Mouse (Mus musculus) hindbrain, postnatal 0 days (tissue): ENCODE results near the gene Palm2. TPM values are rescaled to one million over a fixed set of nuclear protein-coding genes. Genes with fewer than 3 reads are reported as not detected.

Experiments
- ATAC-seq: fragments of 200-750 bp; cut with Nextera tagmentation; 2 replicates; pipeline ENCODE4 v1.8.0; 2017; ENCODE audit warnings: mild to moderate bottlenecking, moderate TSS enrichment, moderate library complexity
- DNase-seq: peaks from one replicate; pipeline ENCODE4 v3.0.0-alpha.2; 2015; ENCODE audit warnings: low spot score
- H3K27ac ChIP-seq: fragments of 300-500 bp; sonication (generic); 2 replicates; pipeline ENCODE4 v1.5.1; 2014; ENCODE audit warnings: mild to moderate bottlenecking
- H3K27me3 ChIP-seq: fragments of 300-500 bp; sonication (generic); 2 replicates; pipeline ENCODE4 v1.6.1; 2014; ENCODE audit warnings: low read length, mixed read lengths; ENCODE audit not compliant: insufficient read depth
- H3K36me3 ChIP-seq: fragments of 300-500 bp; sonication (generic); 2 replicates; pipeline ENCODE4 v1.6.1; 2014; ENCODE audit warnings: low read length, mixed read lengths; ENCODE audit not compliant: insufficient read depth
- H3K4me1 ChIP-seq: fragments of 300-500 bp; sonication (generic); 2 replicates; pipeline ENCODE4 v1.6.1; 2014; ENCODE audit warnings: antibody characterized with exemption, low read length, mixed read lengths; ENCODE audit not compliant: insufficient read depth
- H3K4me2 ChIP-seq: fragments of 300-500 bp; sonication (generic); 2 replicates; pipeline ENCODE4 v1.6.1; 2014; ENCODE audit warnings: low read depth, mild to moderate bottlenecking, low read length, moderate library complexity, mixed read lengths
- H3K4me3 ChIP-seq: fragments of 300-500 bp; sonication (generic); 2 replicates; pipeline ENCODE4 v1.5.1; 2014; ENCODE audit warnings: low read length
- H3K9ac ChIP-seq: fragments of 300-500 bp; sonication (generic); replicated peaks from 2 replicates; pipeline ENCODE4 v1.6.1; 2014; ENCODE audit warnings: mild to moderate bottlenecking, low read length, moderate library complexity, mixed read lengths
- H3K9me3 ChIP-seq: fragments of 300-500 bp; sonication (generic); 2 replicates; pipeline ENCODE4 v1.6.1; 2016; ENCODE audit warnings: low read length, mixed read lengths
- CTCF ChIP-seq: IDR thresholded peaks from 2 replicates; pipeline ENCODE4 v1.5.1; 2016; ENCODE audit warnings: antibody characterized with exemption, control low read depth, low read depth
- WGBS: fragments of 180-500 bp; shearing (Covaris S2); extraction: QIAGEN DNeasy Blood & Tissue Kit; methylation state at CpG from one replicate; pipeline ENCODE4 v1.1.7; 2014; 5-methylcytosine and 5-hydroxymethylcytosine counted together
- polyA plus RNA-seq: library from polyadenylated mRNA; unstranded; fragments of >200 nt; fragmentation: Nextera tagmentation; extraction: Ambion mirVana; gene quantifications from 2 replicates; pipeline ENCODE4 v1.2.1, GENCODE M21; 2015
- total RNA-seq: library from RNA; depleted of rRNA; stranded (reverse); fragments of >200 nt; gene quantifications from 2 replicates; pipeline ENCODE4 v1.2.3, GENCODE M21; 2014

Gene Palm2
- total and polyA plus RNA-seq, 2 experiments from 2014 or later = 15.4 to 19.9 TPM

DNA sequence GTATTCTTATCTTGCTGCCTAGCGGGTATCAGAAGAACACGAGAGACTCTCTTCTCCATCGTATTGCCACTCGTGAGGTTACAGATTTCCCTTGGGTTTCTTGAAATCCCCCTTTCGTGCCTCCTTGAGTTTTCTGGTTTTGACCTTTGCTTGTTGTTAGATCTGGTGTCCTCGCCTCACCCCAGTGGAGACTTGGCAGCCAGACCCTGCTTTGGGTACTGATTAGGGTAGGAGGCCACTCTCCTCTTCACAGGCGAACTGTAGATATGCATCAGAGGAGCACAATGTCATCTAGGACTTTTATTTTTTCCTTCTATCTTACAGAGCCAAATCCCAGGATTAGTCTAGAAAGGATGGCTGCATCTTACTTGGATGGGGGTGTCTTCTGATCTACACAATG lies 10.0 kb upstream of the Palm2 start:
- H3K27me3 ChIP-seq = no peaks in the 10 kb centered on the region
- H3K4me2 ChIP-seq = no peak overlapping the region
- TF ChIP-seq CTCF = no peak
- no peak overlapping the region for H3K4me3 ChIP-seq
- H3K9me3 ChIP-seq = no peaks in the 10 kb centered on the region
- no peak for DNase-seq
- H3K36me3 ChIP-seq = no peaks in the 10 kb centered on the region
- WGBS = 89% methylated on average over 7 of the region's 7 CpGs
- no peaks in the 10 kb centered on the region for H3K4me1 ChIP-seq
- H3K9ac ChIP-seq = no peak overlapping the region
- ATAC-seq = no peak
- H3K27ac ChIP-seq = no peak overlapping the region

DNA sequence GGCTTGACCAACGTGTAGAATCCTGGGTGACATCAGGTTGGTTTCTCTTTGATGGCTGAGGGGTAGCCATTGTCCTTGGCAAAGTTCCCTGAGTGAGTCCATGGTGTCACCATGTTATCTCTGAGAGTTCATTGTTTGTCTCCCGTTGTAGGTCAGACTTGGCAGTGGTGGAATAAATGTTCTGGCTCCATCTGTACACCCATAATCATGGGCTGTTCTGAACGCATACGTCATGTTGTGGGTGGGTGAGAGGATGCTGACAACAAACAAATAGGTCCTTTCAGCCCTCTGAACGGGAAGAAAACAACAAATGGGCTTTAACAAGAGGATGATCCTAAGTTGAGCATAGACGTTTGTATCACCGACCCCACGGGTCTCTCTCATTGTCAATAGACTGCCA lies 5.7 kb upstream of the Palm2 start:
- H3K4me1 ChIP-seq = no peaks in the 10 kb centered on the region
- no peak overlapping the region for H3K4me2 ChIP-seq
- H3K4me3 ChIP-seq = no peak overlapping the region
- no peaks in the 10 kb centered on the region for H3K9me3 ChIP-seq
- H3K27me3 ChIP-seq = no peaks in the 10 kb centered on the region
- TF ChIP-seq CTCF = no peak
- H3K36me3 ChIP-seq = no peaks in the 10 kb centered on the region
- H3K27ac ChIP-seq = no peak overlapping the region
- WGBS = 66% methylated on average over 8 of the region's 8 CpGs
- ATAC-seq = no peak
- DNase-seq = no peak
- no peak overlapping the region for H3K9ac ChIP-seq

DNA sequence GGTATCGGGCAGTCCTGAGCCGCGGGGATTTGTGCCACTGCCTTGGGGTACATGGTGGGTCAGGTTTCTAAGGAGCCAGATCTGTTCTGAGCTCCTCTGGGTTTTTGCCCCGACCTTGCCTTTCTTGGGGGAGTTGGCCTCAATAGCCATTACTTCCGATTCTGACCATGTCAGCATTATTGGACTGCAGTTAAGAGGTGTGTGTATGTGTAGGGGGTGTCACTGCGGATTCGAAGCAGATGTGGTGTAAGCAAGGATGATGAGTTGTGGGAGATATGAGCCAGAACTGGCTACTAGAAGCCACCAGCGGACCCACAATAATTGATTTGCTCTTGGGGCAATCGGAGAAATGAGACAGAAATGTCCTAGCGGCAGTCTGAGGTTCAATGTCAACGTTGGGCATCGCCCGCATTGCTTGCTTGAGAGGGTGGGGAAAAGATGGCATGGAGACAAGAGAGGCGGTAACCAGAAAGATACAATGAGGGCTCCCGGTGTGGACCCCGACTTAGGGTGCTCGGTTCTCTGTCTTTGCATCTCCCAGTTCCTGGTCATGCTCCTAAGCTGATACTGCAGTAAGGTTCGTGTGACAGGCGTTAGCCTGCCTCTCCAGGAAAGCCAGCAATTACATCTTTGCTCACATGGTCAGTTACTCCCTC lies 786 bp downstream of the Palm2 start:
- Histone ChIP-seq H3K9ac (peak overlapping the region; percentile 79), H3K27me3 (no peaks in the 10 kb centered on the region), H3K36me3 (no peaks in the 10 kb centered on the region), H3K9me3 (no peaks in the 10 kb centered on the region), H3K27ac (peak overlapping the region; percentile 91), H3K4me2 (peak overlapping the region; percentile 95), H3K4me3 (peak overlapping the region; percentile 69), H3K4me1 (0 out of 2 replicates have a peak, but pooled peaks cover 5% of the 10 kb centered on the region)
- DNase-seq (peak; percentile 54), ATAC-seq (peak; percentile 30; the same call in 1 of the 2 replicates)
- 10% methylated on average over 19 of the region's 19 CpGs for WGBS
- TF ChIP-seq CTCF = peak; percentile 26

DNA sequence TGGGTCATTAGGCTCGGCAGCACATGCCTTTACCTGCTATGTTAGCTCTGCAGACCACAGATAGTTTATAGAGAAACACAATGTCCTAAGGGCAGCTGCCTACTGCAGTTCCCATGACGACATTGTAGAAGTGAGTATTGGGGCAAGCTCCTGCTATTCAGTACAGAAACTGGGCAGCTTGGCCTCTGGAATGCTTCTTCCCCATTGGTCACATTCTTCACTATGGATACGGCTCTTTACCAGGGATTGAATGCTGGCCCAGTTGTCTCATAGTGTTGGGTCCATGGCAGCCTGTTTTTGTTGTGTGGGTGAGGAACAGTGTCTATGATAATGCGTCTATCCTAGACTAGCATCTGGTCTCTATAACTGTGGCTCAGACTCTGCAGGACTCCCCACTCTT lies 2.2 kb downstream of the Palm2 start:
- Histone ChIP-seq H3K4me1 (0 out of 2 replicates have a peak, but pooled peaks cover 5% of the 10 kb centered on the region), H3K4me2 (peak overlapping the region; percentile 95), H3K27me3 (no peaks in the 10 kb centered on the region), H3K9ac (no peak overlapping the region), H3K27ac (no peak overlapping the region), H3K9me3 (no peaks in the 10 kb centered on the region), H3K36me3 (no peaks in the 10 kb centered on the region), H3K4me3 (0 out of 2 replicates have a peak overlapping the region, but pooled peaks have one; percentile 11)
- 23% methylated on average over 4 of the region's 4 CpGs for WGBS
- no peak for TF ChIP-seq CTCF
- ATAC-seq (peak; percentile 48), DNase-seq (peak; percentile 60)

DNA sequence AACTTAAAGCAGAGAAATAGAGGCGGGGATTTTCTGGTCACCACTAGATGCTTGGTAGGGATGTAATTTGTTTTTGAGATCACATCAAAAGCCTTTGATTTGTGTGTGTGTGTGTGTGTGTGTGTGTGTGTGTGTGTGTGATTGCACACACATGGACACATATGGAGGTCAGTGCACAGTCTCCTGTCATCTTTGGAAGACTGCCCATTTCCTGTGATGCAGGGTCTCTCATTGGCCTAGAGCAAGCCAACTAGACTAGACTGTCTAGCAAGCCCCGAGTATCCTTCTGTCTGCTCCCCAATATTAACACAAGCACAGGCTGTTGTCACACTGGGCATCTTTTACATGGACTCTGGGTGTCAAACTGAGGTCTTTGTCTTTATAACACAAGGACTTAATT lies 12.0 kb downstream of the Palm2 start:
- H3K27ac ChIP-seq = no peak overlapping the region
- H3K4me3 ChIP-seq = no peak overlapping the region
- H3K4me1 ChIP-seq = peaks cover 4% of the 10 kb centered on the region; the same call in 1 of the 2 replicates
- no peaks in the 10 kb centered on the region for H3K9me3 ChIP-seq
- no peaks in the 10 kb centered on the region for H3K36me3 ChIP-seq
- no peaks in the 10 kb centered on the region for H3K27me3 ChIP-seq
- ATAC-seq (no peak), DNase-seq (no peak)
- H3K9ac ChIP-seq = no peak overlapping the region
- 70% methylated on average over 2 of the region's 2 CpGs for WGBS
- no peak overlapping the region for H3K4me2 ChIP-seq
- no peak for TF ChIP-seq CTCF

DNA sequence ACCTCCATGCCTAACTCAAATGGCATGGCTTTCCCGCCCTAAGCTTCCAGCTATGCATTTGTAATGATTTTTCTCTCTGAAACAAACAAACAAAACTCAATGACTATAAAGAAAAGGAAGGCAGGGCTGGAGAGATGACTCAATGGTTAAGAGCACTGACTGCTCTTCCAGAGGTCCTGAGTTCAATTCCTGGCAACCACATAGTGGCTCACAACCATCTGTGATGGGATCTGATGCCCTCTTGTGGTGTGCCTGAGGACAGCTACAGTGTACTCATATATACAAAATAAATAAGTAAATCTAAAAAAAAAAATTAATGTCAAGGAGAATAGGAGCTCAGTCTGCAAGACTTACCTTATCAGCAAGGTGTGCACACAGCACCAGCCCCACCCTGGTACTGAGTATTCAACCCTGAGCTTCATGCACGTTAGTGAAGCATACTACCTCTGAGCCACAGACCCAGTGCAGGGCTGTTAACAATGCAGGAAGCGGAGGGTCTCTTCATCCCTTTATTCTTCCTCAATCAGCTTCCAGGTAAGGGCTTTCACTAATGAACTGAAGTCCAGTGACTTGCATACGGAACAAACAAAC lies 12.9 kb downstream of the Palm2 start:
- DNase-seq = no peak
- Histone ChIP-seq H3K4me2 (no peak overlapping the region), H3K27ac (no peak overlapping the region), H3K36me3 (no peaks in the 10 kb centered on the region), H3K4me1 (peaks cover 4% of the 10 kb centered on the region; the same call in 1 of the 2 replicates), H3K9ac (no peak overlapping the region), H3K4me3 (no peak overlapping the region), H3K27me3 (no peaks in the 10 kb centered on the region), H3K9me3 (no peaks in the 10 kb centered on the region)
- 83% methylated on average over 4 of the region's 4 CpGs for WGBS
- no peak for ATAC-seq
- peak; percentile 18; the same call in 1 of the 2 replicates for TF ChIP-seq CTCF

DNA sequence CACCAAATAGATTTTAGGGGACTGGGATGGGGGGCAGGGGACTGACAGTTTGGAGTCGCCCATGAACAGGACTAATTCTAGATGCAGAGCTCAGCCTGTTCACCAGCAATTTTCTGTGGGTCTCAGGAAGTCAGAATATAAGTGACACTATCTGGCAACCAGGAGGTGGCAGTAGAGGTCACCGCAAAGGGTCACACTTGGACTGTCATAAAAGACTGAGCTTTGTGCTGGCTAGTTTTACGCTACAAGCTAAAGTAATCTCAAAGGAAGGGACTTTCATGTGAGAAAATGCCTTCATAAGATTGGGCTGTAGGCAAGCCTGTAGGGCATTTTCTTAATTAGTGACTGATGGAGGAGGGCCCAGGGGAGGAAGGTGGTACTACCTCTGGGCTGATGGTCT lies 17.8 kb downstream of the Palm2 start:
- H3K27me3 ChIP-seq = no peaks in the 10 kb centered on the region
- no peaks in the 10 kb centered on the region for H3K36me3 ChIP-seq
- no peaks in the 10 kb centered on the region for H3K9me3 ChIP-seq
- H3K4me1 ChIP-seq = no peaks in the 10 kb centered on the region
- H3K4me2 ChIP-seq = no peak overlapping the region
- no peak overlapping the region for H3K9ac ChIP-seq
- peak; percentile 49; the same call in 1 of the 2 replicates for ATAC-seq
- no peak overlapping the region for H3K27ac ChIP-seq
- peak; percentile 81 for DNase-seq
- TF ChIP-seq CTCF = peak; percentile 76
- 33% methylated on average over 3 of the region's 3 CpGs for WGBS
- no peak overlapping the region for H3K4me3 ChIP-seq
